Mouse (Mus musculus) cerebellum, adult 2 months (tissue): ENCODE measurements around the gene Cpne5.

Source experiments
- CTCF ChIP-seq: fragments of 200-500 bp; IDR thresholded peaks from 2 replicates; pipeline ENCODE4 v1.5.1; 2011; ENCODE audit warnings: low read depth, mild to moderate bottlenecking, control low read depth, low read length, moderate library complexity, borderline replicate concordance; ENCODE audit not compliant: insufficient read depth
- POLR2A ChIP-seq: fragments of 200-500 bp; IDR thresholded peaks from 2 replicates; pipeline ENCODE4 v1.6.1; 2011; ENCODE audit warnings: low read length, control low read depth, borderline replicate concordance; ENCODE audit not compliant: insufficient read depth

DNA sequence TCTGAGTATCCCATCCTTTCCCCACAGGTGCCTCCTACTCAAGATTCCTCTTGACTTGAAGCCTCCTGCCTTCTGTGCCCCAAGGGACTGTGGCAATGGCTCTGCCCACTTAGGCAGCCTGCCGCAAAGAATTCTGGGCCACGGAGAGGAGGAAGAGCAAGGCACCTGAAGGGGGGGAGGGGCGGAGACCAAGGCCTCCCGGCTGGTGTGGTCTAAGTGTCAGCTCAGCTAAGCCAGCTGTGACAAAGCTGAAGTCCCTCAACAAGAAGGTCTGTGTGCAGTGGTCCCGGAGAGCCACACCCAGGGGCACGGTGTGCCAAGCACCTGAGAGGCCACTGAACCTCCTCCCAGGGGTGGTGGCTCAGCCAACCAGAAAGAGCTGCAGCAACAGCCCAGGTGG, 70.6 kb downstream of the Cpne5 start:
- TF ChIP-seq POLR2A (no peak), CTCF (no peak)
